Mouse (Mus musculus): ENCODE results near the gene Sstr2.
"Not testable (repeated sequence)": the region's sequence is repeated elsewhere in the genome, so short reads cannot be mapped to it uniquely, and the experiment has no call there.

Gene Sstr2

GRCm38 (mm10) chr11:113656511-113656932 is 37.4 kb downstream of the Sstr2 start:
- in situ Hi-C loops (cut with MboI, MseI): no loop called here

- in situ Hi-C loops (cut with MboI, MseI): no loop called here
Observed at GRCm38 (mm10) chr11:113657221-113657620, 38.1 kb downstream of the Sstr2 start.

- in situ Hi-C loops (cut with MboI, MseI): no loop called here
Observed at GRCm38 (mm10) chr11:113658319-113658718, 39.2 kb downstream of the Sstr2 start.

- in situ Hi-C loops (cut with MboI, MseI): no loop called here
Observed at GRCm38 (mm10) chr11:113658763-113659162, 39.6 kb downstream of the Sstr2 start.

- in situ Hi-C loops (cut with MboI, MseI): not testable (repeated sequence)
Observed at GRCm38 (mm10) chr11:113660213-113660612, 41.1 kb downstream of the Sstr2 start.

- in situ Hi-C loops (cut with MboI, MseI): no loop called here
Observed at GRCm38 (mm10) chr11:113660940-113661339, 41.8 kb downstream of the Sstr2 start.

GRCm38 (mm10) chr11:113661835-113662351 is 42.8 kb downstream of the Sstr2 start:
- in situ Hi-C loops (cut with MboI, MseI): no loop called here

GRCm38 (mm10) chr11:113664279-113664678 is 45.1 kb downstream of the Sstr2 start:
- in situ Hi-C loops (cut with MboI, MseI): no loop called here

GRCm38 (mm10) chr11:113666205-113666604 is 47.1 kb downstream of the Sstr2 start:
- in situ Hi-C loops (cut with MboI, MseI): no loop called here

- in situ Hi-C loops (cut with MboI, MseI): no loop called here
Observed at GRCm38 (mm10) chr11:113666648-113667047, 47.5 kb downstream of the Sstr2 start.

- in situ Hi-C loops (cut with MboI, MseI): no loop called here
Observed at GRCm38 (mm10) chr11:113667122-113667521, 48.0 kb downstream of the Sstr2 start.

- in situ Hi-C loops (cut with MboI, MseI): no loop called here
Observed at GRCm38 (mm10) chr11:113667704-113668103, 48.6 kb downstream of the Sstr2 start.

- in situ Hi-C loops (cut with MboI, MseI): no loop called here
Observed at GRCm38 (mm10) chr11:113668857-113669256, 49.7 kb downstream of the Sstr2 start.

GRCm38 (mm10) chr11:113669711-113670110 is 50.6 kb downstream of the Sstr2 start:
- in situ Hi-C loops (cut with MboI, MseI): no loop called here

GRCm38 (mm10) chr11:113673614-113674013 is 54.5 kb downstream of the Sstr2 start:
- in situ Hi-C loops (cut with MboI, MseI): no loop called here

GRCm38 (mm10) chr11:113674595-113674994 is 55.5 kb downstream of the Sstr2 start:
- in situ Hi-C loops (cut with MboI, MseI): no loop called here

All from T-helper 1 cell (primary cell).